Mouse (Mus musculus): ENCODE data around the gene Mgarp. TPM values are rescaled to one million over a fixed set of nuclear protein-coding genes. Genes with fewer than 3 reads are reported as not detected.
"Not testable (repeated sequence)": the region's sequence is repeated elsewhere in the genome, so short reads cannot be mapped to it uniquely, and the experiment has no call there.

Gene Mgarp
- polyA plus RNA-seq, 1 experiment from 2014 or later = 9.6 TPM

- Histone ChIP-seq H3K9me3 (ENCODE audit: control insufficient read depth, low read length) (no peaks in the 10 kb centered on the region), H3K36me3 (ENCODE audit: control insufficient read depth, insufficient read depth, low read length) (no peaks in the 10 kb centered on the region), H3K9ac (ENCODE audit: low read depth, low read length) (no peak overlapping the region), H3K4me2 (ENCODE audit: low read depth, low read length) (no peak overlapping the region), H3K27ac (ENCODE audit: low read length) (no peak overlapping the region), H3K27me3 (replicated peaks; ENCODE audit: control insufficient read depth, insufficient read depth, low read length) (no peaks in the 10 kb centered on the region), H3K4me3 (ENCODE audit: low read length) (no peak overlapping the region), H3K4me1 (ENCODE audit: control insufficient read depth, insufficient read depth, low read length) (no peaks in the 10 kb centered on the region)
- peak; percentile 82 for ATAC-seq
- 37% methylated on average over 3 of the region's 3 CpGs for WGBS
Observed at GRCm38 (mm10) chr3:51348646-51349238, 47.8 kb downstream of the Mgarp start.

- H3K4me2 ChIP-seq (ENCODE audit: low read depth, low read length); H3K4me3 ChIP-seq (ENCODE audit: low read length); H3K9me3 ChIP-seq (ENCODE audit: control insufficient read depth, low read length); ATAC-seq; H3K36me3 ChIP-seq (ENCODE audit: control insufficient read depth, insufficient read depth, low read length); H3K9ac ChIP-seq (ENCODE audit: low read depth, low read length); H3K4me1 ChIP-seq (ENCODE audit: control insufficient read depth, insufficient read depth, low read length); H3K27ac ChIP-seq (ENCODE audit: low read length); H3K27me3 ChIP-seq (replicated peaks; ENCODE audit: control insufficient read depth, insufficient read depth, low read length): not testable (repeated sequence)
- 92% methylated on average over 2 of the region's 2 CpGs for WGBS
Observed at GRCm38 (mm10) chr3:51345017-51345416, 51.5 kb downstream of the Mgarp start.

GRCm38 (mm10) chr3:51344182-51344581, 52.4 kb downstream of the Mgarp start:
- not testable (repeated sequence) for H3K9ac ChIP-seq (ENCODE audit: low read depth, low read length); H3K36me3 ChIP-seq (ENCODE audit: control insufficient read depth, insufficient read depth, low read length); H3K4me1 ChIP-seq (ENCODE audit: control insufficient read depth, insufficient read depth, low read length); H3K4me3 ChIP-seq (ENCODE audit: low read length); H3K9me3 ChIP-seq (ENCODE audit: control insufficient read depth, low read length); H3K27ac ChIP-seq (ENCODE audit: low read length); H3K27me3 ChIP-seq (replicated peaks; ENCODE audit: control insufficient read depth, insufficient read depth, low read length); ATAC-seq; H3K4me2 ChIP-seq (ENCODE audit: low read depth, low read length)
- 90% methylated on average over 6 of the region's 6 CpGs for WGBS

- Histone ChIP-seq H3K36me3 (ENCODE audit: control insufficient read depth, insufficient read depth, low read length) (no peaks in the 10 kb centered on the region), H3K4me2 (ENCODE audit: low read depth, low read length) (no peak overlapping the region), H3K9ac (ENCODE audit: low read depth, low read length) (no peak overlapping the region), H3K4me3 (ENCODE audit: low read length) (no peak overlapping the region), H3K27ac (ENCODE audit: low read length) (no peak overlapping the region), H3K27me3 (replicated peaks; ENCODE audit: control insufficient read depth, insufficient read depth, low read length) (no peaks in the 10 kb centered on the region), H3K9me3 (ENCODE audit: control insufficient read depth, low read length) (no peaks in the 10 kb centered on the region), H3K4me1 (ENCODE audit: control insufficient read depth, insufficient read depth, low read length) (no peaks in the 10 kb centered on the region)
- 86% methylated on average over 4 of the region's 4 CpGs for WGBS
- ATAC-seq = no peak
Observed at GRCm38 (mm10) chr3:51343260-51343659, 53.3 kb downstream of the Mgarp start.

- Histone ChIP-seq H3K36me3 (ENCODE audit: control insufficient read depth, insufficient read depth, low read length) (no peaks in the 10 kb centered on the region), H3K4me2 (ENCODE audit: low read depth, low read length) (peak overlapping the region; percentile 89), H3K4me1 (ENCODE audit: control insufficient read depth, insufficient read depth, low read length) (no peaks in the 10 kb centered on the region), H3K27me3 (replicated peaks; ENCODE audit: control insufficient read depth, insufficient read depth, low read length) (no peaks in the 10 kb centered on the region), H3K4me3 (ENCODE audit: low read length) (peak overlapping the region; percentile 90), H3K27ac (ENCODE audit: low read length) (peak overlapping the region; percentile 96), H3K9ac (ENCODE audit: low read depth, low read length) (peak overlapping the region; percentile 94), H3K9me3 (ENCODE audit: control insufficient read depth, low read length) (no peaks in the 10 kb centered on the region)
- 7% methylated on average over 9 of the region's 9 CpGs for WGBS
- no peak for ATAC-seq
Observed at GRCm38 (mm10) chr3:51342152-51342551, 54.4 kb downstream of the Mgarp start.

- Histone ChIP-seq H3K9me3 (ENCODE audit: control insufficient read depth, low read length) (no peaks in the 10 kb centered on the region), H3K4me1 (ENCODE audit: control insufficient read depth, insufficient read depth, low read length) (no peaks in the 10 kb centered on the region), H3K4me2 (ENCODE audit: low read depth, low read length) (peak overlapping the region; percentile 89), H3K27ac (ENCODE audit: low read length) (peak overlapping the region; percentile 96), H3K9ac (ENCODE audit: low read depth, low read length) (peak overlapping the region; percentile 94), H3K36me3 (ENCODE audit: control insufficient read depth, insufficient read depth, low read length) (no peaks in the 10 kb centered on the region), H3K4me3 (ENCODE audit: low read length) (peak overlapping the region; percentile 90), H3K27me3 (replicated peaks; ENCODE audit: control insufficient read depth, insufficient read depth, low read length) (no peaks in the 10 kb centered on the region)
- peak; percentile 82 for ATAC-seq
- under 1% methylated on average over 80 of the region's 86 CpGs for WGBS
Observed at GRCm38 (mm10) chr3:51341268-51342081, 55.1 kb downstream of the Mgarp start.

GRCm38 (mm10) chr3:51340552-51341267, 55.8 kb downstream of the Mgarp start, which contains the start of gene Elf2:
Gene Elf2, minus strand, starts transcription at chr3:51340663.
- Histone ChIP-seq H3K9ac (ENCODE audit: low read depth, low read length) (peak within 1 kb of the TSS; percentile 94), H3K9me3 (ENCODE audit: control insufficient read depth, low read length) (no peaks in the 10 kb centered on the region), H3K4me3 (ENCODE audit: low read length) (peak within 1 kb of the TSS; percentile 90), H3K27ac (ENCODE audit: low read length) (peak within 1 kb of the TSS; percentile 96), H3K4me2 (ENCODE audit: low read depth, low read length) (peak within 1 kb of the TSS; percentile 89), H3K27me3 (replicated peaks; ENCODE audit: control insufficient read depth, insufficient read depth, low read length) (no peaks in the 10 kb centered on the region), H3K4me1 (ENCODE audit: control insufficient read depth, insufficient read depth, low read length) (no peaks in the 10 kb centered on the region), H3K36me3 (ENCODE audit: control insufficient read depth, insufficient read depth, low read length) (no peaks in the 10 kb centered on the region)
- 0% methylated on average over 78 of the region's 87 CpGs for WGBS
- ATAC-seq = peak; percentile 88

GRCm38 (mm10) chr3:51339734-51340551, 56.6 kb downstream of the Mgarp start:
- H3K4me1 ChIP-seq (ENCODE audit: control insufficient read depth, insufficient read depth, low read length) = no peaks in the 10 kb centered on the region
- WGBS = under 1% methylated on average over 89 of the region's 113 CpGs
- peak overlapping the region; percentile 90 for H3K4me3 ChIP-seq (ENCODE audit: low read length)
- no peaks in the 10 kb centered on the region for H3K9me3 ChIP-seq (ENCODE audit: control insufficient read depth, low read length)
- no peaks in the 10 kb centered on the region for H3K27me3 ChIP-seq (replicated peaks; ENCODE audit: control insufficient read depth, insufficient read depth, low read length)
- peak overlapping the region; percentile 94 for H3K9ac ChIP-seq (ENCODE audit: low read depth, low read length)
- ATAC-seq = peak; percentile 58
- no peaks in the 10 kb centered on the region for H3K36me3 ChIP-seq (ENCODE audit: control insufficient read depth, insufficient read depth, low read length)
- peak overlapping the region; percentile 89 for H3K4me2 ChIP-seq (ENCODE audit: low read depth, low read length)
- peak overlapping the region; percentile 96 for H3K27ac ChIP-seq (ENCODE audit: low read length)

GRCm38 (mm10) chr3:51339378-51339733, 57.2 kb downstream of the Mgarp start:
- WGBS = 4% methylated on average over 9 of the region's 9 CpGs
- peak overlapping the region; percentile 90 for H3K4me3 ChIP-seq (ENCODE audit: low read length)
- H3K27me3 ChIP-seq (replicated peaks; ENCODE audit: control insufficient read depth, insufficient read depth, low read length) = no peaks in the 10 kb centered on the region
- H3K27ac ChIP-seq (ENCODE audit: low read length) = peak overlapping the region; percentile 96
- H3K4me2 ChIP-seq (ENCODE audit: low read depth, low read length) = peak overlapping the region; percentile 89
- peak overlapping the region; percentile 94 for H3K9ac ChIP-seq (ENCODE audit: low read depth, low read length)
- no peaks in the 10 kb centered on the region for H3K36me3 ChIP-seq (ENCODE audit: control insufficient read depth, insufficient read depth, low read length)
- no peaks in the 10 kb centered on the region for H3K9me3 ChIP-seq (ENCODE audit: control insufficient read depth, low read length)
- no peak for ATAC-seq
- H3K4me1 ChIP-seq (ENCODE audit: control insufficient read depth, insufficient read depth, low read length) = no peaks in the 10 kb centered on the region

Measured in intestine, embryonic 16.5 days (tissue).